ENCODE assay signal across 10 mouse cellular contexts in genomic region chr11:49634101-49634500, GRCm38 (mm10). TPM values are rescaled to one million over a fixed set of nuclear protein-coding genes. Genes with fewer than 3 reads are reported as not detected.
DNase-seq lines count a peak whose midpoint lies in the region; ATAC-seq and TF ChIP-seq lines count a peak whose summit lies in the region.
"Had no signal": no experiment of that assay in that cellular context is flagged by ENCODE, and none has a peak within 500 bp of the region (broad histone marks: within the 10 kb centered on the region; RNA-seq: fewer than 3 reads in every experiment).

No protein-coding gene starts in this region.

- H3K9me3 ChIP-seq in heart, postnatal 0 days (replicated peaks; ENCODE audit: control insufficient read depth, low read length) = no peaks in the 10 kb centered on the region
- no peaks in the 10 kb centered on the region for H3K9me3 ChIP-seq in hindbrain, embryonic 12.5 days (replicated peaks)
- H3K9me3 ChIP-seq in midbrain, embryonic 13.5 days = no peaks in the 10 kb centered on the region

- no peak for ATAC-seq in heart, postnatal 0 days (ENCODE audit: insufficient read depth, low read depth)
- no peak for ATAC-seq in hindbrain, embryonic 12.5 days (ENCODE audit: low FRiP score)
- 0 out of 2 replicates have a peak, but pooled peaks have one; percentile 13 for ATAC-seq in midbrain, embryonic 13.5 days
- ATAC-seq: CD4-positive, CD25-positive, alpha-beta regulatory T cell, adult 4 months had no signal

- H3K4me2 ChIP-seq in heart, postnatal 0 days (ENCODE audit: low read depth, low read length) = peak overlapping the region; percentile 37
- peak overlapping the region; percentile 40 for H3K4me2 ChIP-seq in hindbrain, embryonic 12.5 days (replicated peaks)
- H3K4me2 ChIP-seq in midbrain, embryonic 13.5 days (replicated peaks) = peak overlapping the region; percentile 45

- peaks cover 6% of the 10 kb centered on the region; the same call in 1 of the 2 replicates for H3K4me1 ChIP-seq in heart, postnatal 0 days (ENCODE audit: control insufficient read depth, insufficient read depth)
- H3K4me1 ChIP-seq in hindbrain, embryonic 12.5 days = peaks cover 7% of the 10 kb centered on the region
- H3K4me1 ChIP-seq in midbrain, embryonic 13.5 days (replicated peaks) = peaks cover 13% of the 10 kb centered on the region

- H3K4me3 ChIP-seq in heart, postnatal 0 days (ENCODE audit: low read depth, low read length) = peak overlapping the region; percentile 11; the same call in 1 of the 2 replicates
- H3K4me3 ChIP-seq in hindbrain, embryonic 12.5 days = peak overlapping the region; percentile 9; the same call in 1 of the 2 replicates
- peak overlapping the region; percentile 28 for H3K4me3 ChIP-seq in midbrain, embryonic 13.5 days (replicated peaks)

- no peak for TF ChIP-seq EP300 in heart, postnatal 0 days (IDR thresholded peaks at IDR 0.05; ENCODE audit: low read depth)

- H3K27me3 ChIP-seq in heart, postnatal 0 days (ENCODE audit: control insufficient read depth, insufficient read depth, low read length) = peaks cover 31% of the 10 kb centered on the region
- H3K27me3 ChIP-seq in hindbrain, embryonic 12.5 days = peaks cover 65% of the 10 kb centered on the region
- peaks cover 67% of the 10 kb centered on the region for H3K27me3 ChIP-seq in midbrain, embryonic 13.5 days

- intact Hi-C loops in heart, postnatal 36 days (cut with DNase I) = loop anchor here (5.0 kb wide), 1 partner anchor 37 kb away; no protein-coding TSS in a partner anchor
- intact Hi-C loops in left cerebral cortex, postnatal 4 days (cut with DNase I) = no loop called here

- H3K36me3 ChIP-seq in heart, postnatal 0 days (replicated peaks; ENCODE audit: control insufficient read depth, insufficient read depth, low read length) = no peaks in the 10 kb centered on the region
- H3K36me3 ChIP-seq in hindbrain, embryonic 12.5 days = no peaks in the 10 kb centered on the region
- H3K36me3 ChIP-seq in midbrain, embryonic 13.5 days = no peaks in the 10 kb centered on the region

- DNase-seq in heart, postnatal 0 days (ENCODE audit: low spot score) = no peak
- no peak for DNase-seq in heart, postnatal 36 days
- peak; percentile 34 for DNase-seq in R1 (ENCODE audit: low read depth, low spot score)
- DNase-seq in thymus, postnatal 25 days = no peak
- no peak for DNase-seq in left cerebral cortex, postnatal 4 days
- DNase-seq in natural killer cell, adult 2 months (ENCODE audit: low spot score in 2 of 2) = no peak
- DNase-seq: right cerebral cortex, postnatal 14 days had no signal

- no peak for TF ChIP-seq CTCF in heart, postnatal 0 days (IDR thresholded peaks at IDR 0.05; ENCODE audit: low read depth)

- H3K27ac ChIP-seq in heart, postnatal 0 days (ENCODE audit: low read depth) = no peak overlapping the region
- no peak overlapping the region for H3K27ac ChIP-seq in hindbrain, embryonic 12.5 days
- H3K27ac ChIP-seq in midbrain, embryonic 13.5 days = no peak overlapping the region

- 36% methylated on average over 22 of the region's 22 CpGs for WGBS in heart, postnatal 0 days
- WGBS in hindbrain, embryonic 12.5 days = 12% methylated on average over 21 of the region's 22 CpGs
- WGBS in midbrain, embryonic 13.5 days = 4% methylated on average over 22 of the region's 22 CpGs

- no peak overlapping the region for H3K9ac ChIP-seq in heart, postnatal 0 days (replicated peaks; ENCODE audit: low read depth, low read length)
- H3K9ac ChIP-seq in hindbrain, embryonic 12.5 days = no peak overlapping the region
- no peak overlapping the region for H3K9ac ChIP-seq in midbrain, embryonic 13.5 days (replicated peaks)

RNA-seq across cellular contexts. Expression of gene Flt4, which starts 25.0 kb away (rescaled TPM):
- total RNA-seq in heart, postnatal 0 days (2014; rRNA removed; ENCODE audit: low replicate concordance) = 13.6 and 16.5 TPM in 2 replicates
- polyA plus RNA-seq in heart, postnatal 0 days (2015; fragmentation: Nextera tagmentation; extraction: Ambion mirVana) = 3.2 and 3.3 TPM in 2 replicates
- 10 to 100 TPM; 10.3 to 11.6 TPM for total RNA-seq in heart, postnatal 36 days (2021)
- 3.3 and 4.0 TPM in 2 replicates for polyA plus RNA-seq in hindbrain, embryonic 12.5 days (2016; fragmentation: Nextera tagmentation; extraction: Ambion mirVana)
- 1.2 and 1.8 TPM in 2 replicates for polyA plus RNA-seq in midbrain, embryonic 13.5 days (2015; fragmentation: Nextera tagmentation; extraction: Ambion mirVana)
- 1 to 10 TPM; 3.8 to 4.2 TPM for total RNA-seq in left cerebral cortex, postnatal 4 days (2021)
- polyA plus RNA-seq: CD4-positive, CD25-positive, alpha-beta regulatory T cell, adult 4 months had no signal

RNA-seq across cellular contexts. Expression of gene Scgb3a1, which starts 29.3 kb away (rescaled TPM):
- total RNA-seq in heart, postnatal 0 days (2014; rRNA removed; ENCODE audit: low replicate concordance) = 2.0 and 82.4 TPM in 2 replicates
- polyA plus RNA-seq in heart, postnatal 0 days (2015; fragmentation: Nextera tagmentation; extraction: Ambion mirVana) = 2.0 and 301 TPM in 2 replicates
- 1 to 10 TPM in 1 of 2 experiments, not detected in 1; 1.2 TPM for total RNA-seq in heart, postnatal 36 days (2021)
- polyA plus RNA-seq in hindbrain, embryonic 12.5 days (2016; fragmentation: Nextera tagmentation; extraction: Ambion mirVana) = not detected in 2 replicates
- polyA plus RNA-seq in midbrain, embryonic 13.5 days (2015; fragmentation: Nextera tagmentation; extraction: Ambion mirVana) = not detected in 2 replicates
- total RNA-seq in left cerebral cortex, postnatal 4 days (2021) = not detected
